Mouse (Mus musculus) common myeloid progenitor, adult 5-6 weeks (primary cell): ENCODE results near the gene Crb2. TPM values are rescaled to one million over a fixed set of nuclear protein-coding genes. Genes with fewer than 3 reads are reported as not detected.

Experiments
- ATAC-seq: replicated peaks from 2 replicates; pipeline ENCODE4 v1.8.0; 2016; ENCODE audit warnings: low read depth, mild to moderate bottlenecking, moderate TSS enrichment, inconsistent platforms; ENCODE audit not compliant: poor library complexity, severe bottlenecking
- total RNA-seq: library from RNA; stranded (forward); fragments of 200-1000, 187-1606 nt; gene quantifications from 2 replicates; pipeline ENCODE4 v1.2.3, GENCODE M21; 2017

Gene Crb2
- total RNA-seq, 1 experiment from 2014 or later, result not detected

- peak; percentile 89 for ATAC-seq
These were observed 66.1 kb downstream of the Crb2 start for GRCm38 (mm10) chr2:37842151-37842569.

- no peak for ATAC-seq
These were observed 66.7 kb downstream of the Crb2 start for GRCm38 (mm10) chr2:37842719-37843118.

Other genes starting within 250 kb of the Crb2 start
- gene Strbp, start 72.4 kb upstream of the Crb2 start, total RNA-seq, result 77.1 and 78.9 TPM in 2 replicates